Mouse (Mus musculus) adrenal gland, adult 8-10 months (tissue): Measurements from ENCODE around the gene Hspg2. TPM values are rescaled to one million over a fixed set of nuclear protein-coding genes. Genes with fewer than 3 reads are reported as not detected.

Experiments used
- DNase-seq: peaks from one replicate; pipeline ENCODE4 v3.0.0; 2022
- total RNA-seq, 4 experiments: library from RNA; stranded (reverse); gene quantifications; 2 replicates each; pipeline ENCODE4 v1.2.4; 2022

Hspg2 gene
- total RNA-seq, 4 experiments from 2014 or later, result 107 to 236 (median 145) TPM

DNA sequence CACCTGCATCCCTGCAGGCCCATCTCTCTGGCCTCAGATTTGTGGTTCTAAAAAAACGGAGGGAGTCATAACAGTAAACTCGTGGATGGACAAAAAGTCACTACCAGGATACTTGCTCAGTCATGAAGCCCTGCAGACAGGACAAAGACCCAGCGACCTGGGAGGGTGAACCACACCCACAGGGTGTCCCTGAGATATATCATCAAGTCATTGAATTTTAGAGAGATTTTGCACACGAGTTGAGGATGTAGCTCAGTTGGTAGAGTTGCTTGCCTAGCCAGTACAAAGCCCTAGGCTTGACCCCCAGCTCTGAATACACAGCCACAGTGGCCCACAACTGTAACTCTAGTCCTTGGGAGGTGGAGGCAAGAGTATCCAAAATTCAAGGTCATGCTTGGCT, 7.4 kb upstream of the Hspg2 start:
- no peak for DNase-seq

DNA sequence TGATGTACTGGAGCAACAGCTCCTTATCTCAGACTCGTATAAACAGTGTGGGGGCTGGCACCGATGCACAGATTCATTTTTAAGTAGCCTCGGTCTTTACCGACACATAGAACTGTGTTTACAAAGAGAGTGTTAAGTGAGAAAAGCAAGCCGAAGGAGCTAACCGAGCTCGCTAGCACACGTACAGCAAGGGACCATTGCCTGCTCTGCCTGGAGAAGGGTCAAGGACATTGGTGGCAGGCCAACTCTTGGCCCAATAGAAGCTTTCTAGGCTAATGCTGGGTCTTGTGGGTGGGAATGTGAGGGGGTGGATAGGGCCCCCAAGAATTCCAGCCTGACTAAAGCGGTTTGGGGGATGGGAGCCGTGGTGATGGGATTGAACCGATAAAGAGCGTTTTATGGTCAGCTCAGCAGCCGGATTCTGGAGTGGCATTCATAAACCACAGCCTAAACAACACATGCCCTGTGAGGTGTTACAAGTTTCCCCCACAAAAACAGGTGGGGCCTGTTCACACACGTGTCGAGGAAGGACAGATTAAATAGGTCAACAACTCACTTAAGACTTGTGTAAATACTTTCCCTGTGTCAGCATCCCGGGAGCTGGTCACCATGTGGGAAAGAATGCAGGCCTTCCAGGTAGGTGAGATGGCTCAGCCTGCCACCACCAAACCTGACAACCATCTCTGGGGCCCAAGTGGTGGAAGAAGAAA, 6.4 kb upstream of the Hspg2 start:
- no peak for DNase-seq

DNA sequence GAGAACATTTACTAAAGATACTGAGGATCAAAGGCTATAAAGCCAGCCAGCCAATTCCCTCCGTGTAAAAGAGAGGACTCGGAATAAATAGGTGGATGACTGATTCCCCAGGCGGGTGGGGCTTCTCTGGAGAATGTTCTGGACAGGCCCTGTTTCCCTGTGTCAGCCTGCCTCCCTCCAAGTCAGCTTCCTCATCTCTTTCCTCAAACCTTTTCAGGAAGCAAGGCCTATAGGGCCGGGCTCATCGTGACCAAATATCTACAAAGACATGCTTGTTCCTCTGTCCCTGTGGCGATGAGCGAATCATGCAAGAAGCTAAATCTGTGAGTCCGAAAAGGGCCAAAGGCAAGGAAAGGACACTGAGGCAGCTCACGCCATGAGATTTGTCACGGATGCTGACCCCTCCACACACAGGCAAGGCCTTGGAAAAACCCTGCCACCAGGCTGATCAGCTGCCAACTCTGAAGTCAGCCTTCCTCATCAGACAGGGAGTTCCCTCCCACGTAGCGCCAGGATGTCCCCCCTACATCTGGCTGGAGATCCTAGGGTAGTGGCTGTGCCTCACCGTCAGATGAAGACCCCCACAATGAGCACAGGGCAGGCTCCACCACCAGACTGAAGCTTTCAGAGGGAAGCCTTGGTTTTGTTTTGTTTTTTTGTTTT, 3.3 kb upstream of the Hspg2 start:
- no peak for DNase-seq

DNA sequence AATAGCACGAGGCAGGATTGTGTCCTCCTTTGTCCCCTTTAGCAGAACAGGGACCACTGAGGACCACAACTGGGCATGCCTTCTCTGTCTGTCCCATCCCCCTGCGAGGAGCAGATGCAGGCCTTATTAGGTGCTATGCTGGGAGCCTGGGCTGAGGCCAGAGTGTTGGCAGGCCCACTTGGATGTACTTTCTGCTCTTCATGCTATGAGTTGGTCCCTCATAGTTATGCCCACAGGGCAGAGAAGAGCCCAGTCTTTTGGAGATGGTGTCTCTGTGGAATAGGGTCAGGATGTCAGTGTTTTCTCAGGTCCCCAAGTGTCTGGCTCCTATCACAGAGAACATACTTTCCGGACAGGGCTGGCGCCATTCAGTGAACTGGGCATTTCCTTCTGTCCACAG, 1.6 kb upstream of the Hspg2 start:
- DNase-seq, result no peak

DNA sequence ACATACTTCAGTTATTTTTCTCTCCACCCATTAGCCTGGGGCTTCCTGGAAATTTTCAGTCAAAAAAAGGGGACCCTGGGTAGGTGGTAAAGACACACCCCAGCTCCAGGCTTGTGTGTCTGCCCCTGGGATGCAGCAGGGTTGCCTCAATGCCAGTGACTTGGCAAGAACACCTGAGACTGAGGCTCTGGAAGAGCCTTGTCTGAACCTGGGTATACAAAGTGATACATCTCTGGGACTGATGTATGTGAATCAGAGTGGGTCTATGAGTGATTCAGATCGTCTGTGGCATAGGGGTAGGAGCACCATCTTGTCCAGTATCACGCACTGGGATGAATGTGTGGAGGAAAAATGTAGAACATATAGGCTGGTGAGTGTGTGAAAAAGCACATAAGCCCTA, 1.0 kb upstream of the Hspg2 start:
- no peak for DNase-seq

DNA sequence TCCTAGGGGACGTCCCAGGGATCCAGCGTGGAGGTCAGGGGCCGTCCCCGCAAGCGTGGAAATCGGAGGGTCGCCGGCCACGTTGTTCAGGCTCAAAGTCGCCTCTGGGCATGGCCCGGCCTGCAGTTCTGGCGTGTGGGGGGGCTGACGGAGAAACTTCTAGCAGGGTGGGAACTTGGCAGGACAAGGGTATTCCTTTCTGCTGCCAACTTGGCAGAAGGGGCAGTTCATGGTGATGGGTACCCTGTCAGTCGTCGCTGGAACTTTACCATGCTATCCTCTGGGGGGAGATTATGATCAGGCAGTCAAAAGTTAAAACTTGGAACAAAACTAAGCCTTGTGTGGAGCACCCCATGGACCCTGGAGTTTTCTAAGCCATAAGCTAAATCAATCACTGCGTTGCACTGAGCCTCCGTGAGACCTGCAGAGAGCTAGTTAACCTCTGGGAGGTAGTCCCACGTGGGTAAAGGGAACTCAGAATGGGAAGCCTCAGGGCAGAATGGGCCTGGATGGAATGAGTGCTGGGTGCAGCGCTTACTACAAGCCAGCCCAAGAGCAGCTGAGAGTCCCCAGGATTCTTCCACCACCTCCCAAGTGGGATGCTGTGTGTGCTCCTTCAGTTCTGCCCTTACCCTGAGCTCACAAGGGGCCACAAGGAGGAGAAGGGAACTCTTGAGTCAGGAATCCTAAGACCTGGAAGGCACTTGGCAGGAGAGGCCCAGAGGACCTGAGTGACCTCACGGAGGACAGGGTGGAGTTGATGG, 694 bp downstream of the Hspg2 start:
- DNase-seq, result no peak

DNA sequence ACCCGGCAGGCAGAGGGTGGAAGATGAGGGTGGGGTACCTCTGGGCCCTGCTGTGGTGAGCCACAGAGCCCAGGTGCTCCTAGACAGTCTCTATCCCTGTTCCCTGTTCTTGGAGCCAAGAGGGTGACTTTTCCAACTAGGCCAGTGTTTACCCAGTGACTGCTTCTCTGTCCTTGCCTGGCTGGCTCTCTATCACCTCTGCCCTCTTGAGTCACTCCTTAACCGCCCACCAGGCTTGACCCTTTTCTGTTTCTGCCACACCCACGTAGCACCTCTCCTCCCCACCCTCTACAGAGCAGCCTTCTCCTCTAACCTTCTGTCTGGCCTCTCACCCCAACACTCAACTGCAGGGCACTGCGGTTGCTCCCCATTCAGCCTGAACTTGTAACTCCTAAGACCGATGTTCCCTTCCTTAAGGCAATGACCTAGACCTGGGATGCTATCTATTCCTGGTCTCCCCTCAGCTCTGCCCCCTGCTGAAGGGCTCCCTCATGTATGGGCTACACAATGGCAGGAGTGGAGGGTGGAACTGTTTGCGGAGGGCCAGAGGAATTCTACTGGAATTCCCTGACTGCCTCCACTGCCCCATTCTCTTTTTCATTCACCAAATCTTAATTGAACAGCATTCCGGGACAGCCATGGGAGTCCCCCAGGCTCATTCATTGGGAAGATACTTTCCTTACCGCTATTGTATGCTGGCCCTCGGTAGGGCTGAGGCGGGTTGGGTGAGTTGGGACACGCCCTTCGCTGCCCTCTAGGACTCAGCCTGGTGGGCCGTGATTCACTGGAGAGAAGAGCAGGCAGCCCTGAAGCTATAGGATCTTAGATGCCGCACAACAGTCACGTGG, 1.5 kb downstream of the Hspg2 start:
- DNase-seq, result peak; percentile 43

DNA sequence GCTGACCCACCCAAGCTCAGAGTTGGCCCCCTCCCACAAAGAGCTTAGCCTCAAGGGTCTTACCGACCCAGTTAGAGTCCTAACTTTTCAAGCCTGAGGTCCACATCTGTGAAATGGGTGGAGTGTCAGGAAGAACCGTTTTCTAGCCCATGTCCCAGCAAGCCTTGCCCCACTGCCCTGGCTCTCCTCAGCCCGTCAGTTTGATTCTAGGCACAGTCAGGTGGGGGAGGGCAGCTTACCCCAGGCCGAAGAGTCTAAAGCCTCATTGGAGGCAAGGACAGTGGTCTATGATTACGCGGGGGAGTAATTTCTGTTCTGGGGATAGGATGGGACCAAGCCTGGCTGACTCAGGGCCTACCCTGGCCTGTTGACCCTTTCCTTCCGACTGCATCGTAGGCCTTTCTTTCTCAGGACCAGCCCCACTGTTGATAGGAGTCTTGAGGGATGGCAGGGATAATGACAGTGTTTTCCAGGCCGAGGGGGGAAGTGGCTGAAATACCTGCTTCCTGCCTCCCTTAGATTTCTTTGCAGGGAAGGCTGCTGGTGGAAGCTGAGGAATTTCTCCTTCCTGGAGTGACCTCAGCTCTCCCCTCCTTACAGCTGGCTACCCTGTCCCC, 2.2 kb downstream of the Hspg2 start:
- DNase-seq, result no peak

DNA sequence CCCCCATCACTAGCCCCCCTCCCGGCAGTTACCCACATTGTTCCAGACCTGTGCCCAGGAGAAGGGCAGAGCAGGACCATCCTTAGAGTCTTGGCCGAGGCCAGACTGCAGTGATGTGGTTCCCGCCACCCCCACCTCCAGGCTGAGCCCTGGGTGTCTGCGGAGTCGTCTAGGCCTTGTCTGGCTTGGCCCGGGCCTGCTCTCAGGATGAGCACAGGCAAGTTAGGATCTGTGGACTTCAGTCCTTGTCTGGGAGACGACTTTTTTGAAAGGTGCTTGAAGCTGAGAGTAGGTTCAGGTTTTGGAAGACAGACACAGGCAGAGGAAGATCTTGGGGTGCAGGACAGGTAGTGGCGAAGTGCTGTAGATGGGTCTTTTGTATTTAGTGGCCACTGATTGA, 2.8 kb downstream of the Hspg2 start:
- DNase-seq, result no peak

DNA sequence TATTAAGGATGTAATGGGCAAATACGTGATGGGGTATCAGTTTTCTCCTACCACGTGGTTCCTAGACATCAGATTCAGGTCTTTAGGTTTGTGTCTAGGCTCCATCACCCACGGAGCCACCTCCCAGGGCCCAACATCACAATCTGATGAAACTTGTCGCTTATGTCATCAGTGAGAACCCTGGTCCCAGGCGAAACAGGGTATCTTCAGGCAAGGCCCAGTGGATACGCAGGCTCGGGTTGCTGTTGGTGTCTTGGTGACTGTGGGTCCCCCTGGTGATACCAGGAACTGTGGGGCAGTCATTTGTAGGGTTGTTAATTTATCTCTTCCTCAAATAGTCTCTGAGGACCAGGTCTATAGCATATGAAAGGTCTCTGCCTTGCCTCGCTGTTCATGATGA, 4.7 kb downstream of the Hspg2 start:
- DNase-seq, result no peak

DNA sequence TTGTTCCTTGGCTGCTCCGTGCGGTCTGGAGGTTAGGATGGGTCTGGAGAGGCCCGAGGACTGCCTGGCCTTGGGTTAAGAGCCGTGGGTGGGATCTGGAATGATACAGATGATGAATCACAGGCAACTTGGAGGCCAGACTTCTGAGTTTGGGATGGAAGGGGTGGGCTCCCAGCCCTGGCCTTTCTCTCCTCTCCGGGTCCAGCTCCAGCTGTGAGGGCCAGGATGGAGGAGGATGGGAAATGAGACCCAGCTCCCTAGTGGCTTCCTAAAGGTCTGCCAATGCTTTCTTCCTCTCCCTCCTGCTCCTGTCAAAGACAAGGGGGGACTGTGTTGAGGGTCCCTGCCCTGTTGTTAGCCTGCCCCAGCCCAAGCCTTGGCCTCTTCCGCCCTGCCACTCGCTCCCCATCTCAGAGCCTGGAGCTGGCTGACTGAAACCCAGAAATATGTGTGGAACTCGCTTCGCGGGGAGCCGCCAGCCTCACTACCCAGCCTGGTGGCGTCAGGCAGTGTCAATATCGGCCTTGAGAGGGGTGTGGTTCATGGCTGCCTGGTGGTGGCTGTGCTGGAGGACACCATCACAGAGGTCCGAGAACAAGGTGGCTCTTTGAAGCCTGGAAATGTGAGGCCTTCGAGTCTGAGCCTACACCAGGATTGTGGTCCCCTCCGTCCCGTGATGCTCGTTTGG, 5.3 kb downstream of the Hspg2 start:
- DNase-seq, result peak; percentile 80

DNA sequence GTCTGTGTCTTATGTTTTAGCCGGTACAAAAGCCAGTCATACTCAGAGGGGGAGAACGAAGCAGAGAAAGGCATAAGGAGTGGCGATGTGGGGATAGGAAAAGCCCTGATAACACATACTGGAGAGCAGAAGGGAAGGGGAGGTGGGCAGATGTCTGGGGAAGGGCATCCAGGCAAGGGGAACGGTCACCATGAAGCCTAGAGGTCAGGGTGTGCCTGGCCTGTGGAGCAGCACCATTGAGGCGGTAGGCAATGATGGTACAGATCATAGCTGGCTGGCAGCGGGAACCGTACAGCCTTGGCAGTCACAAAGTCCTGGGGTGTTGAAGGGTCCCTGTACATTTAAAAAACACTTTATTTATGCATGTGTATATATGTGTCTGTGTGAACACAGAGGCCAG, 6.1 kb downstream of the Hspg2 start:
- no peak for DNase-seq

DNA sequence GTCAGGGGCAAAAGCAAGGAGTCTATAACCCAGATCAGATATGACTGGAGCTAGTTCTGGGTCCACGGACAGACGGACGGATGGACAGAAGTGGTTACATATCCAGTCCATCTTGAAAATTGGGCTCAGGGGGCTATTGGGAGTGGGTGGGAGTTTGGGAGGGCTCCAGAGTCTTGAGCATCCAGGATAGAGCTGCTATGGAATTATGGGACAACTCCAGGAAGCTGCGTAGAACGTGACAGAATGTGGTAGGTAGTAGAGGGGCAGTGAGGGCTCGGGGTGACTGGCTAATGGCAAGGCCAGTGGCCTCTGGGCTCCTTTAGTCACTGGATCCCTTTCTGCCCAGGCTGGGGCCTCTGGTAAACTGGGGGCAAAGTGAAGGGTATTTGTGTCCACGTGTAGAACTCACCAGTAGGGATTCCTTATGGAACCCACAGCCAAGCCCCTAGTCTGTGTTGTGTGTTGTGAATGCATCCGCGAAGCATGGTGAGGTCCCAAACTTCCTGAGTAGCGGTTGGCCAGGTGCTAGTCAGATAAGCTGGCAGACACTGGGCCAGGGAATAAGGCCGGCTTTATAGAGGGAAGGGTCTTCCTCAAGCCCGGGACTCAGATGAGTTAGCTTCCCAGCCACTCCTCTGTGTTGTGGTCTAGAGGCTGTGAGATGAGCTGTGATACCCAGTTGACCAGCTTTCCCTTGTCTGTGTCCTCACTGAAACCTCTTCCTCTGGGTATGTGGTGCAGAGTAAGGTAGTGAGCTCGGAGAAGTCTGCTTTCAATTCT, 6.9 kb downstream of the Hspg2 start:
- DNase-seq, result no peak

DNA sequence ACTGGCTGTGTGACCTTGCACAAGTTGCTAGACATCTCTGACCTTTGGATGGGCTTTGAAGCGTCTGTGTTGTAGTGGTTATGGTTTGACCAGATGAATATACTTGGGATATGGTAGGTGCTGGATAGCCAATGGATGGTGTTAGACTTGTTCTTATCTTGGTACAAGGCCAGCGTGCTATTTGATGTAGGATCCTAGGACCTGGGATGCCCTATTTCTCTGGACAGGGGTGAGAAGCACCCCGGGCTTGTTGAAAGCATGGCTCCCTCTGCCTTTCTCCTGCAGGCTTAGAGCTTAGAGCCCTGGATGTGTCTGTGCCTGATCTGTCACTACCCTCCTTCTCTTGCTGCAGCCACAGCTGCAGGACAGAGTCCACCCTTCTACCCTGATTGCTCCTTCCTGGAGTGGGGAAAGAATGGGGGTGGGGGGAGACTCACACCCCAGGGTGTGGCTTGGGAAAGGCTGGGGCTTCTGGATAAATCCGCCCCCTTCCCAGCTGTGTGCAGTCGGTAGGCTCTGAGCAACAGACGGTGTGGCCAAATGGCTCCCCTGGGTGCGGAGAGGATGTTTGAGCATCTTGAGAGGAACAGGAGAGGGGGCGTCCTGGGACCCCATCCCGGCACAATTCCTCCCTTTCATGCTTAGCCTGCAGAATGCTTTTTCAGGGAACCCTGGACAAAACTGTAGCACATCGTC, 7.6 kb downstream of the Hspg2 start:
- DNase-seq, result peak; percentile 29

DNA sequence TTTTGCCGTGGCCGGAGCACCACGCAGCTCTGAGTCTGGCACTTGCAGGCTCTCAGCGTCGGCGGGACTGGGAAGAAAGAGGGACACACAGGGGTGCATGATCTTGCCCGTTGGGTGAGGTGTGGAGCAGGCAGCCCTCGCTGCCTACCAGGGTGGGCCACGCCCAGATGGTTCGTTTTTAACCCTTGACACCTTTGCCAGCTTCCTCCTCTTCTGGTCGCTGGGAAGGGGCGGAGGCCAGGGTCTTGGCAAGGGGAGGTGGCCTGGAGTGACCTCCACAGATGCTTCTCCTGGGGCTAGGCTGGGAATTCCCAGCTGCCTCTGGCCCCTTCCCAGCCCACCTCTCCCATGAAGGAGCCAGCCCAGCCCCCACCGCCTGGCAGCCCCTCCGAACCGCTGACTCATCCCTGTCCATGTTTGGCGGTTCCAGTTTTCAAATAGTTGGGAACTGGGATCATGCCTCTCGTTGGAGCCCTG, 8.2 kb downstream of the Hspg2 start:
- peak; percentile 47 for DNase-seq

DNA sequence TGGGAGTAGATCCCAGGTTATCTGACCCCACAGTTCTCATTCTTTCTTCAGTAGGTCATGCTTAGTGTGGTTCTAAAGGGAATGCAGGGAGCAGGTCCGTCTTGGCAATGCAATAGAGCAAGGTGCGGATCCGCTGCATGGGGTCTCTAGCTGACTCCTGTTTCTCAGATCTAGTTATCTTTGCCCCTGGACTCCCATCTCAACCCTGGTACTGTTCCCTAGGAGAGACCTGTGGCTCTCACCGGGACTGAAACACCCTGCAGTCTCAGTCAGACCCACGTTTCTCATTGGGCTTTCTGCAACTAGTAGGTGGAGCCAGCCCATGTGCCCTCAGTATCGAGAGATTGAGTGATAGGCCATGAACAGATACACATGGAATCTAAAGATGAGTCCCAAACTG, 9.0 kb downstream of the Hspg2 start:
- no peak for DNase-seq

DNA sequence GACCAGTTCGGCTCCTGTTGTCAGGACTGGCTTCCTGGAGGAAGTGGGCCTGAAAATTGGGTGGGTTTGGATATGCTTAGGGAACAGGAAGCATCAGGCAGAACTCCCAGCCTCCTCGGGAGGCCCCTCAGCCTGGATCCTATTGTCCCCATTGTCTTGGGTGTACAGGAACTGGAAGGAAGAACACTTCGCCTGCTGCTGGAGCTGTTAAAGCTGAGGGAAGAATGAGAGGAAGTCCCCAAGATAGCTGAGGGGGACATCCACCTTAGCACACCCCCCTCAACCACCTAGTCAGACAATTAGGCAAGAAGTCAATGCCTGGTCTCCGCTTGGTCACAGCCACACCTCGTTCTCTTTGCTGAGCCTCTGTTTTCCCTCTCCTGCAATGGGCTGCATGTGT, 9.7 kb downstream of the Hspg2 start:
- no peak for DNase-seq

DNA sequence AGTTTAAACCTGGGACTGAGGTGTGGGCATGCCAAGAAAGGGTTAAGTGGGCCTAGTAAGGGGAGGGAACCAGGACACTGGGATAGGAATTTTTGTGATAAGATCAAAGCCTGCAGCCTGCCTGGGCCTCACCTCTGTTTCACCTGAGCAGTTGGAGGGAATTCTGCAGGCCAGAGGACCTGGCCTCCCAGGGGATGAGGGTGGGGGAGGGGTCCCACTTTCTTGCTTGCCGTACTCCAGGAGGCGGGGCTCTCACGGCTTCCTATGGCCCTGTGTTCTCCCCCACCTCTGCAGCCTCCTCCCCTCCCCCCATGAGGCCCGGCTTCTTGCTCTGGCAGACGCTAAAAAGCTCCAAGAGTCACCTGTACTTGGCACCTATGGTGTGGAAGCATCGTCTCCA, 11.2 kb downstream of the Hspg2 start:
- no peak for DNase-seq

DNA sequence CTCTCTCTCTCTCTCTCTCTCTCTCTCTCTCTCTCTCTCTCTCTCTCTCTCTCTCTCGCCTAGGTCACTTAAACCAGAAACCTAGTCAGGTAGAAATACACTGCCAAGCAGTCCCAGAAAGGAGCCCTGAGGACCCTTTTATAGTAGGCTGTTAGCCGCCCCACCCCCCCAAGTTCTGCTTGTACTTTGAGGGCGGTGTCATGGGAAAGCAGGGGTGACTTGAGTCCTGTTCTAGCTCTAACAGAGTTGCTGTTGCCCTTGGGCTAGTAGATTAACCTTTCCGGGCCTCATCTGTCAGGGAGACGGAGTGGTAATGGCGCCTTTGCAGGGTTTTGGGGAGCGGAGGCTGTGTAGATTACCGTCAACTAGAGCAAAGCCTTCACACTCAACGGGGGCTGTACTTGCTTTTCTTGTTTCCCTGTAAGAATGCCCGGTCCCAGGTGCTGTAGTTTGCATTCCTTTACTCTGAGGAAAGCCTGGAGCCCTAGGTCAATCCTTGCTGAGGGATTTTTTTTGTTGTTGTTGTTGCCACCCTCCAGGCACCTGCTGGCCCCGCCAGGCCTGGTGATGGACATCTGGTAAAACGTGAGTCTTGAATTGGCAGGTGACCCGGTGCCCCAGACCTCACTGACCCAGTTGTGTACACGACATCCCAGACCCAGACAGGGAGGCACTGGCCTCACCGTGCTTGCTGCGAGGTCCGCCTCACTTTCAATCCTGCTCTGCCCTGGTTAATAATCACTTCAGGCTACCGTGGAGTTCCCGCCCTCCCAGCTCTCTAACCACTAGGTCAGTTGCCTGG, 11.8 kb downstream of the Hspg2 start:
- DNase-seq, result no peak
